Mouse (Mus musculus): Measurements from ENCODE around the gene Ahnak2.

GRCm38 (mm10) chr12:112773366-112773765, 29.1 kb downstream of the Ahnak2 start:
- TF ChIP-seq POLR2A (IDR thresholded peaks at IDR 0.05; ENCODE audit: borderline replicate concordance, insufficient read depth, low read length) (no peak), CTCF (IDR thresholded peaks at IDR 0.05; ENCODE audit: borderline replicate concordance, insufficient read depth, low read depth, low read length) (no peak)

Data from cerebellum, adult 2 months (tissue).